Mouse (Mus musculus) MEL (cell line): ENCODE measurements around the gene Gm6020. TPM values are rescaled to one million over a fixed set of nuclear protein-coding genes. Genes with fewer than 3 reads are reported as not detected.
"Not testable (repeated sequence)": the region's sequence is repeated elsewhere in the genome, so short reads cannot be mapped to it uniquely, and the experiment has no call there.

Experiments used
- DNase-seq: peaks from one replicate; pipeline ENCODE4 v3.0.0; 2011; ENCODE audit warnings: low read depth, low spot score
- H3K27ac ChIP-seq: 2 replicates; pipeline ENCODE4 v1.5.1; 2012; ENCODE audit warnings: low read depth, mild to moderate bottlenecking, control low read depth, low read length, moderate library complexity; ENCODE audit not compliant: control insufficient read depth
- H3K27me3 ChIP-seq, 2 experiments: fragments of 150-350 bp in 1 of 2; sonication (generic) in 1 of 2; 2 replicates each; pipeline ENCODE4 v1.6.1; 2012; ENCODE audit warnings: low read length in 2 of 2, mild to moderate bottlenecking in 2 of 2, improper control_type of control experiment in 1 of 2, moderate library complexity in 1 of 2; ENCODE audit not compliant: insufficient read depth in 2 of 2, control insufficient read depth in 1 of 2
- H3K36me3 ChIP-seq, 2 experiments: 2 replicates each; pipeline ENCODE4 v1.6.1; 2012 to 2014; ENCODE audit warnings: low read length in 2 of 2, improper control_type of control experiment in 1 of 2, inconsistent platforms in 1 of 2, mild to moderate bottlenecking in 1 of 2; ENCODE audit not compliant: insufficient read depth in 2 of 2, control insufficient read depth in 1 of 2
- H3K4me1 ChIP-seq, 2 experiments: fragments of 150-350 bp in 1 of 2; sonication (generic) in 1 of 2; 2 replicates each; pipeline ENCODE4 v1.6.1; 2012; ENCODE audit warnings: low read length in 2 of 2, improper control_type of control experiment in 1 of 2, mild to moderate bottlenecking in 1 of 2; ENCODE audit not compliant: insufficient read depth in 2 of 2, control insufficient read depth in 1 of 2
- H3K4me3 ChIP-seq, 2 experiments: fragments of 150-350 bp in 1 of 2; sonication (generic) in 1 of 2; 2 replicates each; pipeline ENCODE4 v1.5.1; 2012; ENCODE audit warnings: low read depth in 2 of 2, low read length in 2 of 2, mild to moderate bottlenecking in 2 of 2, moderate library complexity in 2 of 2, control low read depth in 1 of 2, improper control_type of control experiment in 1 of 2; ENCODE audit not compliant: control insufficient read depth in 1 of 2, insufficient read depth in 1 of 2
- H3K79me2 ChIP-seq: 2 replicates; pipeline ENCODE4 v1.6.1; 2012; ENCODE audit warnings: mild to moderate bottlenecking, low read length, moderate library complexity; ENCODE audit not compliant: control insufficient read depth, poor library complexity, insufficient read depth
- H3K9ac ChIP-seq: 2 replicates; pipeline ENCODE4 v1.6.1; 2012; ENCODE audit warnings: low read depth, mild to moderate bottlenecking, control low read depth, low read length, moderate library complexity; ENCODE audit not compliant: control insufficient read depth, poor library complexity, severe bottlenecking
- H3K9me3 ChIP-seq: fragments of 150-350 bp; sonication (generic); replicated peaks from 2 replicates; pipeline ENCODE4 v1.6.1; 2012; ENCODE audit warnings: mild to moderate bottlenecking, low read length, improper control_type of control experiment, moderate library complexity; ENCODE audit not compliant: insufficient read depth
- CHD2 ChIP-seq: IDR thresholded peaks from 2 replicates; pipeline ENCODE4 v1.6.1; 2011; ENCODE audit warnings: low read length, improper control_type of control experiment
- CTCF ChIP-seq, 3 experiments: IDR thresholded peaks in 2 of 3; conservative IDR thresholded peaks in 1 of 3; 2 replicates each; pipeline ENCODE4 v1.5.1; 2011 to 2012; ENCODE audit warnings: low read length in 3 of 3, low read depth in 2 of 3, mild to moderate bottlenecking in 2 of 3, improper control_type of control experiment in 1 of 3, inconsistent platforms in 1 of 3, mixed read lengths in 1 of 3, moderate library complexity in 1 of 3; ENCODE audit not compliant: control insufficient read depth in 1 of 3, insufficient read depth in 1 of 3, poor library complexity in 1 of 3, severe bottlenecking in 1 of 3
- EP300 ChIP-seq, 2 experiments: IDR thresholded peaks; 2 replicates each; pipeline ENCODE4 v1.6.1; 2011; ENCODE audit warnings: improper control_type of control experiment in 2 of 2, low read length in 2 of 2, low read depth in 1 of 2, mild to moderate bottlenecking in 1 of 2
- ETS1 ChIP-seq: IDR thresholded peaks from 2 replicates; pipeline ENCODE4 v1.6.1; 2012; ENCODE audit warnings: low read depth, mild to moderate bottlenecking, inconsistent platforms, low read length, improper control_type of control experiment, moderate library complexity
- GABPA ChIP-seq: IDR thresholded peaks from 2 replicates; pipeline ENCODE4 v1.6.1; 2012; ENCODE audit warnings: low read depth, mild to moderate bottlenecking, inconsistent platforms, low read length, improper control_type of control experiment, moderate library complexity
- GATA1 ChIP-seq: IDR thresholded peaks from 2 replicates; pipeline ENCODE4 v1.6.1; 2011; ENCODE audit warnings: low read depth, low read length, improper control_type of control experiment
- HCFC1 ChIP-seq: IDR thresholded peaks from 2 replicates; pipeline ENCODE4 v1.6.1; 2012; ENCODE audit warnings: low read depth, mild to moderate bottlenecking, inconsistent platforms, low read length, improper control_type of control experiment, moderate library complexity
- JUND ChIP-seq: IDR thresholded peaks from 2 replicates; pipeline ENCODE4 v1.6.1; 2011; ENCODE audit warnings: low read depth, mild to moderate bottlenecking, improper control_type of control experiment, low read length
- KAT2A ChIP-seq: conservative IDR thresholded peaks from 2 replicates; pipeline ENCODE4 v1.6.1; 2012; ENCODE audit warnings: low read depth, low read length, improper control_type of control experiment, inconsistent platforms
- MAFK ChIP-seq: IDR thresholded peaks from 2 replicates; pipeline ENCODE4 v1.6.1; 2011; ENCODE audit warnings: low read depth, mild to moderate bottlenecking, low read length, improper control_type of control experiment, borderline replicate concordance
- MAZ ChIP-seq: IDR thresholded peaks from 2 replicates; pipeline ENCODE4 v1.6.1; 2012; ENCODE audit warnings: low read depth, mild to moderate bottlenecking, inconsistent platforms, low read length, improper control_type of control experiment
- MXI1 ChIP-seq: IDR thresholded peaks from 2 replicates; pipeline ENCODE4 v1.6.1; 2011; ENCODE audit warnings: mild to moderate bottlenecking, low read depth, low read length, improper control_type of control experiment
- MYB ChIP-seq: IDR thresholded peaks from 2 replicates; pipeline ENCODE4 v1.6.1; 2011; ENCODE audit warnings: mild to moderate bottlenecking, low read depth, low read length, improper control_type of control experiment
- POLR2A ChIP-seq, 2 experiments: IDR thresholded peaks; 2 replicates each; pipeline ENCODE4 v1.6.1; 2011 to 2012; ENCODE audit warnings: low read length in 2 of 2, mild to moderate bottlenecking in 2 of 2, control low read depth in 1 of 2, improper control_type of control experiment in 1 of 2, low read depth in 1 of 2, moderate library complexity in 1 of 2; ENCODE audit not compliant: control insufficient read depth in 1 of 2, insufficient read depth in 1 of 2, poor library complexity in 1 of 2
- POLR2AphosphoS5 ChIP-seq: IDR thresholded peaks from 2 replicates; pipeline ENCODE4 v1.6.1; 2012; ENCODE audit warnings: low read depth, borderline replicate concordance, mild to moderate bottlenecking, inconsistent platforms, low read length, moderate library complexity, mixed read lengths
- RCOR1 ChIP-seq: IDR thresholded peaks from 2 replicates; pipeline ENCODE4 v1.6.1; 2012; ENCODE audit warnings: low read depth, mild to moderate bottlenecking, inconsistent platforms, low read length, improper control_type of control experiment
- SIN3A ChIP-seq: IDR thresholded peaks from 2 replicates; pipeline ENCODE4 v1.6.1; 2012; ENCODE audit warnings: low read length, improper control_type of control experiment, inconsistent platforms
- ZC3H11A ChIP-seq: IDR thresholded peaks from 2 replicates; pipeline ENCODE4 v1.6.1; 2012; ENCODE audit warnings: low read depth, mild to moderate bottlenecking, inconsistent platforms, low read length, improper control_type of control experiment
- ZMIZ1 ChIP-seq: IDR thresholded peaks from 2 replicates; pipeline ENCODE4 v1.6.1; 2012; ENCODE audit warnings: low read depth, mild to moderate bottlenecking, inconsistent platforms, low read length, improper control_type of control experiment, moderate library complexity
- ZNF384 ChIP-seq: IDR thresholded peaks from 2 replicates; pipeline ENCODE4 v1.6.1; 2012; ENCODE audit warnings: low read depth, mild to moderate bottlenecking, inconsistent platforms, low read length, improper control_type of control experiment
- polyA plus RNA-seq, 2 experiments: library from polyadenylated mRNA; stranded (reverse) in 1 of 2; unstranded in 1 of 2; fragments of >175 nt in 1 of 2; fragments of >200 nt in 1 of 2; gene quantifications; 2 replicates each; pipeline versions ENCODE4 v1.2.1 to v1.2.4; 2012; ENCODE audit warnings: low replicate concordance in 2 of 2, low read depth in 1 of 2; ENCODE audit not compliant: insufficient read length in 2 of 2, insufficient read depth in 1 of 2, missing spikeins in 1 of 2
- total RNA-seq: library from RNA; depleted of rRNA; stranded (reverse); fragments of 300-350 nt; gene quantifications from 2 replicates; pipeline ENCODE4 v1.2.3, GENCODE M21; 2012; rRNA removed

Gene Gm6020
- total RNA-seq (not detected in 2 replicates), polyA plus RNA-seq (not detected)

GRCm38 (mm10) chr19:61183590-61183989 lies at the start of gene Gm6020:
Gm6020 (plus strand) TSS chr19:61183890.
- not testable (repeated sequence) for H3K4me1 ChIP-seq, DNase-seq, H3K9me3 ChIP-seq, H3K4me3 ChIP-seq, H3K79me2 ChIP-seq, H3K36me3 ChIP-seq, H3K9ac ChIP-seq, H3K27ac ChIP-seq, H3K27me3 ChIP-seq

- Histone ChIP-seq H3K9ac (no peak overlapping the region), H3K4me1 (peaks cover 3 to 8% of the 10 kb centered on the region in 2 experiments), H3K27ac (no peak overlapping the region), H3K36me3 (peaks cover 0 to 11% of the 10 kb centered on the region in 2 experiments; a peak in 2 of 4 replicates), H3K4me3 (no peak overlapping the region), H3K9me3 (no peaks in the 10 kb centered on the region), H3K79me2 (peaks cover 10% of the 10 kb centered on the region), H3K27me3 (no peaks in the 10 kb centered on the region)
- TF ChIP-seq POLR2AphosphoS5, result no peak
- no peak for TF ChIP-seq ZNF384
- TF ChIP-seq POLR2A (IDR thresholded peaks at IDR 0.05; ENCODE audit: control insufficient read depth in 1 of 2, insufficient read depth in 1 of 2, low read depth in 1 of 2, low read length in 2 of 2, poor library complexity in 1 of 2), result no peak
- no peak for TF ChIP-seq SIN3A
- TF ChIP-seq JUND, result no peak
- no peak for TF ChIP-seq EP300 (IDR thresholded peaks at IDR 0.05; ENCODE audit: low read depth in 1 of 2, low read length in 2 of 2)
- TF ChIP-seq GABPA, result no peak
- no peak for TF ChIP-seq MYB
- TF ChIP-seq HCFC1, result no peak
- TF ChIP-seq CHD2, result no peak
- TF ChIP-seq MAFK, result no peak
- no peak for TF ChIP-seq ZC3H11A
- TF ChIP-seq MAZ, result no peak
- TF ChIP-seq GATA1, result no peak
- no peak for TF ChIP-seq ZMIZ1
- no peak for TF ChIP-seq MXI1
- TF ChIP-seq RCOR1, result no peak
- no peak for TF ChIP-seq ETS1
- no peak for TF ChIP-seq CTCF (IDR thresholded peaks at IDR 0.05 in 2 of 3, conservative IDR thresholded peaks at IDR 0.05 in 1 of 3; ENCODE audit: control insufficient read depth in 1 of 3, insufficient read depth in 1 of 3, low read depth in 2 of 3, low read length in 3 of 3, poor library complexity in 1 of 3, severe bottlenecking in 1 of 3)
- TF ChIP-seq KAT2A, result no peak
- DNase-seq, result no peak
Measured at GRCm38 (mm10) chr19:61138655-61139054, 45.0 kb upstream of the Gm6020 start.
